Mouse (Mus musculus) right cerebral cortex, postnatal 4 days (tissue): Measurements from ENCODE around the gene AI837181.
"Not testable (repeated sequence)": the region's sequence is repeated elsewhere in the genome, so short reads cannot be mapped to it uniquely, and the experiment has no call there.

Experiments used
- DNase-seq: peaks from one replicate; pipeline ENCODE4 v3.0.0-alpha.2; 2022

The AI837181 gene

DNA sequence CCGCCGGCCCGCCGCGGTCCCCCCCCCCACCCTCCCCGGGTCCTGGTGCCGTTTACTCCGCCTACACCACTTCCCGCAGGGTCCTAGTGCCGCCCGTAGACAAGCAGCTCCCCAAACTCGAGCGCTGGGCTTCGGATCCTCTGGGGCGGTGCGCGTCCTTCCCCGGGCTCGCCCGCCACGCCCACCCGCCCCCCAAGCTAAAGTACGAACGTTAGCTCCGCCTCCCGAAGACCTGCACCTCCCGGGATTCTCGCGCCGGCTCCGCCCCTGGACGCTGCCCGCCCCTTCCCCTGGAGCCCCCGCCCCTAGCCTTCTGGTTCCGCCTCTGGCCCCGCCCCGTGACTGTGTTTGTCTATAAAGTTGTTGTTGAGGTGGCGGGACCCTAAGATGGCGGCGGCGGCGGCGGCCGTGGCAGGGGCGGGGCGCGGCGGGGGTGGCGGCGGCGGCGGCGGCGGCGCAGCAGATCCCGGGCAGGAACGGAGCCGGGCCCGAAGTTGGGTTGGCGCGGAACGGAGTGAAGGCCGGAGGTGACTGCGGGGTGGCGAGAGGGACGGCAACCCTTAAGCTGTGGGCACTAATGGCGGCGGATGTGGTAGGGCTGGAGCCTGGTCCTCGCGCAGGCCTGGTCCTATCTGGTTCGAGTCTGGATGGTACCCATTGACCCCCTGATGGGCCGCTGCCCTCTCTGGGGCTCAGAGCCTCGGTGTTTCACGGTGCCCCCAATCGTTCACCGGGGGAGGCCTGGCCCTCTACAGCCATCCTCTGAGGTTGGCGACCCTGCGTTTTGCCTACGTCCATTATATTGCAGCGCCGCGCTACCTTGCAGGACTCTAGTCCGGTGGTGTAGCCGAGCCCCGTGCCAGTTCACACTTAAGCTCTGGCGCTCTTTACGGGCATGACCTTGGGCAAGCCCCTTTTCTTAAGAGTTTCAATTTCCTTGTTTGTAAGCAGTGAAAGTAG is at the start of gene AI837181, which contains the start of gene Drap1:
Gene AI837181 (plus strand): TSS at position 363 of the 960 bp plus-strand sequence.
Gene Drap1 (minus strand): TSS at position 198 of the 960 bp plus-strand sequence.
- DNase-seq = peak; percentile 97

- no peak for DNase-seq
These were observed 47.5 kb upstream of the AI837181 start for GRCm38 (mm10) chr19:5377446-5377845.

DNA sequence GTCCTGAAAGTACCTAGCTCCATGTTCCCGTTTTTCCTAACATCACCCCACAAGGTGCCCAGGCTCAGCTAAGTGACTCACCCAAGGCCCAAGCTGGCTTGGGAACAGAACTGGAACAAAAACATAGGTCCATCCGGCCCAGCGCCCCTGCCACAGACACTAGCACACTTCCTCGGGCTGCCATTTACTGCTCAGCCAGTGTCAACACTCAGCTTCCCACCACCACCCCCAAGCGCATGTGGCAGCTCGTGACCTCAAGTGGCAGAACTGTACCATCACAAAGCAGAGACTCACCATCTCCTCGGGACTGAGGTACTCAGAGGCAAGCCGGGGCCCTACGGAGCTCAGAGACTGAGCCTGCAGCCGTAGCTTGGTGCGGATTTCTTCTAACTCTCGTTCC is 41.6 kb upstream of the AI837181 start:
- no peak for DNase-seq

DNA sequence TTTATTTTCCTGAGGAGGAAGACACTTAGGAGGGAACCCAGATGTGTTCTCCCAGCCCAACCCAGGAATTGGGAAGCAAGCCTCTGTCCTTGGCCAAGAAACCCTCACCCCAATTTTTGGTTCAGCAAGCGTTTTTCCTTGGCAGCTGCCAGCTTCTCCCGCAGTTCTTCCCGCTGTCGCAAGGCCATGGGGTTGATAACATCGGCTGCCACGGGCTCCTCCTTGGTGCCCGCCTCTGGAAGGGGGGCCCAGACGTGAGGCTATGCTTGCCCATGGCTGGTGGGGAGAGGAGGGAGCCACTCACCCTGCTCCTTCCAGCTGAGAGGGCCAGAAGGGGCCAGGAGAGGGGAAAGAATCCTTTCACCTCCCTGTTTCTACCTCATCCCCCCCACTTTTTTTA is 40.2 kb upstream of the AI837181 start:
- DNase-seq = no peak

DNA sequence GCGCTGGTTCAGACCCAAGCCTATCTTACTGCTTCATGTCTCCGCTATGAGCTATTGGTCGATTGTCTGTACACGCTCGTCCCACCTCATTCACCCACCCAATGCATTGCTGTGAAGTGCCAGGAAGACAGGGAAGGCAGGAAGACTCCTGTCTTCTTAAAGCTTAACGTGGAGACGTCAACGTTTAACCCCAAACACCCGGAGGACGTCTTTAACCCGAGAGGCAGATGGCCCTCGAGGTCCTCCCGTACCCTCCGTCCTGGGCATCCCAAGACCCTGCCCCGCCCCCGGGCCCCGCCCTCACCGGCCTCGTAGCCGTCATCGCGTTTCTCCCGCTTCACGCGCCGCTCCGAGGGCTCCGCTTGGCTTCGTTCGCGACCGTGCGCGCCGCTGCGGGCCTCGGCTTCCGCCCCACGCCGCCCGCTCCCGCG is 36.9 kb upstream of the AI837181 start:
- peak; percentile 28 for DNase-seq

GRCm38 (mm10) chr19:5388588-5389242 is 36.2 kb upstream of the AI837181 start, which contains the start of gene Sart1:
Gene Sart1, minus strand, starts transcription at chr19:5388703.
- peak; percentile 92 for DNase-seq

GRCm38 (mm10) chr19:5389647-5390046 is 35.3 kb upstream of the AI837181 start:
- no peak for DNase-seq

DNA sequence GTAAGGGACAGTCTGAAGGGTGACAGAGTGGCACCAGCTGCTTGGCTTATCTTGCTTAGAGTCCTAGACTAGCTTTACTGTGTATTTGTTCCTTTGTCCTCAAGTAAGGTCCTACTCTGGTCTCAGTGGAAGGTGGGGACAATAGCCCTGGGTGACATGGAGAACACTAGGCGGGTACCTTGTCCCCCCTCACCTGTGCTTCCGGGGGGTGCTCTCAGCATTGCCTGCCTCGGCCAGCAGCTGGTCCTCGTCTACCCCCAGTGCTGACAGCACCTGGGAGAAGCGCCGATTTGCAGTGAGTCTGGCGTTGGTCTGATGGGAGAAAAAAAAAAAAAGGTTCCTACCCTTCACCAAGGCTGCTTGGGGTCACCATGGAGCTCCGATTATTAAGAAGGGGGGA is 34.5 kb upstream of the AI837181 start:
- no peak for DNase-seq

DNA sequence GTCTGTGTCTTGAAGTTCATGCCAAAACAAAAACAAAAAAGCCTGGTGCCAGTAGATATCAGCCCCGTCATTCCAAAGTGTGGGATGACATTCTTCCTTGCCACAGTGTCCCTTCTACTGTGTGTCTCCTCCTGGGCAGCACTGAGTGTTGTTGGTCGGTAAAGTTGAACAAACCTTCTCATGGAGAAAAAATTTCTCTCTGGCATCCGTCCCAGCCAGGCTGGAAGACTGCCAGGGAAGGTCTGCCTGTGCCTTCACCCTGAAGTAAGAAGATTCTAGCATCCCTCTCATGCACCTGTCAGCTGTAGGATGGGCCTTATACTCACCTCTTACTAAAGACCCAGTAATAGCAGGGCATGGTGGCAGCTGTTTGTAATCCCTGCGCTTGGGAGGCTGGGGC is 32.1 kb upstream of the AI837181 start:
- DNase-seq = peak; percentile 34

DNA sequence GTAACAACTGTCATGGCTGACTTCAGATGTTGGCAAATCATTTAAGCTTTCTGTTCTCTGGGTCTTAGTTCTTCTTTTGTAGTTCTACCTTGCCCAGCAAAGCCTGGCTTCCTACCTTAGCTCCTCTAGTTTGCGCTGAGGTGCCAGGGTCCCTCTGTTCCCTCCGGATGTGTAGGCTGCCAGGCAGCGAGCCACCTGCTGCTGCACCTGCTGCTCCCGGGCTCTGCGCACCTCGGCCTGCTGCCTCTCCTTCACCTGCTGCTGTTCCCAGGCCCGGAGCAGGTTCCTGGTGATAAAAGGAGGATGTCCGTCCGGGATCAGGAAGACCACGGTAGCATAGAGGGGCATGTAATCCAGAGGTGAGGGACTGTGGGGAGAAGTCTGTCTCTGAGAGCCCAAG is 30.8 kb upstream of the AI837181 start:
- DNase-seq = no peak

DNA sequence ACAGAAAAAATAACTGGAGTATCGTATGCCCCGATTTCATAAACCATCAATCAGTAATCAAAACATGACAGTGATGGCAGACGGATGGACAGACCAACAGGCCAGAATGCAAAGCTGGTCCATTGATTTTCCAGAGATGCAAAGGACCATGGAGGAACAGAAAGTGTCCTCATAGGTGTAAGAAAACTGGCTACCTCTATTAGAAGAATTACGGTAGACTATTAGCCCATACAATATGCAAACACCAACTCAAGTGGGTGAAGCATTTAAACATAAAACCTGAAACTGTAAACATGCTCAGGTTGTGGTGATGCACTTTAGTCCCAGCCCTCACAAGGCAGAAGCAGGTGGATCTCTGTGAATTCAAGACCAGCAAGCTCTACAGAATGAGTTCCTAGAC is 29.6 kb upstream of the AI837181 start:
- no peak for DNase-seq

GRCm38 (mm10) chr19:5401073-5401472 is 23.9 kb upstream of the AI837181 start:
- DNase-seq = not testable (repeated sequence)

DNA sequence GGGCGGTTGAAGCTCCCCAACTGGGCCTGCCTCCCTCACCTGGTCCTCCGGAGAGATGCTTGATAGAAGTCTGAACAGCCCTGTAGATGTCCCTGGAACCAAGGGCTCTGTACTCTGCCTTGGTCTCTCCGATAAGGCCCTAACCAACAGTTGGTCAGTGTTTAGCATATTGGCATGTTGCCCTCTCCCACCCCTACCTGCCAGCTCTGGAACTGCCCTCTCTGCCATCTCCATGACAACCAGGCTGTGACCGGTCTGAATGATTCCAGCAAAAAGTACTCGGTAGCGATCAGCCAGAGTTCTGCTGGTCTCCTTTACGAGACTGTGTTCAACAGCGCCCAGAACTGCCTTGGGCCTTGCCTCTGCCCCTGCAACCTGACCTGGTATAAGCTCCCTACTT is 22.7 kb upstream of the AI837181 start, which contains the start of gene Tsga10ip:
Gene Tsga10ip (minus strand): TSS at position 234 of the 400 bp plus-strand sequence.
- no peak for DNase-seq

GRCm38 (mm10) chr19:5405924-5406323 is 19.0 kb upstream of the AI837181 start:
- DNase-seq = no peak

GRCm38 (mm10) chr19:5406531-5407126 is 18.3 kb upstream of the AI837181 start:
- not testable (repeated sequence) for DNase-seq

GRCm38 (mm10) chr19:5407133-5407532 is 17.8 kb upstream of the AI837181 start:
- DNase-seq = no peak

DNA sequence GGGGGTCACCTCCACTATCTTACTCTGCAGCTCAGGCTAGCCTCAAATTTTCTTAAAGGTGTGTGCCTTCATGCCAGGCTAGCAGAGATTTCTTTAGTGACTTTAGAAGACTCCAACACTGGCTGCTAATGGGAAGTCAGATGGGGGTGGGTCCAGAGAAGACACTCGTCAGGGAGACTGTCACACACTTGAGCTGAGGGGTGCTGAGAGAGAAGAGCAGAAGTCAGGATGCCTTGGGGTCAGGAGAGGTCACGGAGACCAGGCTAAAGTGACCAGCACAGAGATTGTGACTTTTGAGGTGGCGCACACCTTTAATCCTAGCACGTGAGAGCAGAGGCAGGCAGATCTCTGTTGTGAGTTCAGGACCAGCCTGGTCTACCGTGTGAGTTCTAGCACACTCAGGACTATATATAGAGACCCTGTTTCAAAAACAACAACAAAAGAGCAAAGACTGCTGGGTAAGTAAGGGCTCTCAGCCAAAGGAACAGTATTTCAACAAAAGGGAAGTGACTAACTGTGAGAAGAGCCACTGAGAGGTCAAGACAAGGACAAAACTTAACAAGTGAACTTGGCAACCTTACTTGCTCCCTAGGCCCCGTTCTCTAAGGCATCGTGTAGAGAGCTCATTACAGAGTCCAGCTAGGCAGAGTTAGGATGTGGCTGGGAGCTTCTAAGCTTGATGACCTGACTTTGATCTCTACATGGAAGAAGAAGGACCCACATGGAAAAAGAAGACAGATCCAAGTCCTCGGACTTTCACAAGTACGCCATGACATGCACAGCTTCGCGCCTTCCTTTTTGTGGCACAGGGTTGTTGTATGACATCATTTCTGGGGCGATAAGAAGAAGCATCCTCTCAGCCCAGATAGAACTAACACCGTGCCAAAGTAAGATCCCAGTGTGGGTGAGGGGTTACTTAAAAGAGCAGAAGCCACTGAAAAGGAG is 16.6 kb upstream of the AI837181 start:
- DNase-seq = no peak

GRCm38 (mm10) chr19:5409068-5409467 is 15.9 kb upstream of the AI837181 start:
- no peak for DNase-seq

DNA sequence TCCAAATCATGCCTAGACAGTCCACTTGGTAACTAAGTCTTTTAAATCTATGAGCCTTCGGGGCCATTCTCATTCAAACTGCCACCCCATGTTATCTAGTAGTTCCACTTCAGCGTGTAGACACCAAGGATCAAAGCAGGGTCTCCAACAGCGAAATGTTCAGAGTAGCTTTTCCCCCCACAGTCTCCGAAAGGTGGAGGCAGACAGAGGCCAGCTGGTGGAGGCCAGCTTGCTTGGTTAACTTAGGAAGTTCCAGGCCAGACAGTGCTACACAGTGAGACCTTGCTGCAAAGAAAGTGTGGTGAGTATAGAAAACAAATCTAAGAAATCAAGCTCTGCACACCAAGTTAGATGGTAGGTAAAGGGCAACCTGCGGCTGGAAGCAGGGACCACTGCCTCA is 14.3 kb upstream of the AI837181 start:
- no peak for DNase-seq

GRCm38 (mm10) chr19:5411961-5412360 is 13.0 kb upstream of the AI837181 start:
- no peak for DNase-seq

GRCm38 (mm10) chr19:5413840-5414239 is 11.1 kb upstream of the AI837181 start:
- DNase-seq = no peak

DNA sequence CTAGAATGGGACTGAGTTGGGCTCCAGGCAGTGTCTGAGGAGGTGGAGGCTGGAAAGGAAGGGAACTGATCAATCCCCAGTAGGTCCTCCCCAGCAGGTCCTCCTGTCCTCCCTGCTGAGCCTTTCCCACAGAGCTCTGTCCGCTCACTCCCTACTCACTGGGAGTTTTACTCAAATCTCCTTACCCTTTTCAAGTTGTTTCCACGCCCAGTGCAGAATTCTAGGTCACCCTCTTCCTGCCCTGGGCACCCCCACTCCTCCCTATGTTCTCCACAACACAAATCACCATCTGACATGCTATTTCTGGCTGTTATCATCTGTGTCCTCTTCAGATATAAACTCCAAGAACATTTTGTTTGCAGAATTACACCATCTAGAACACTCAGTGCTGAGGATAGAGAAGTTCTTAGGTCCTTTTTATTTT is 10.4 kb upstream of the AI837181 start:
- no peak for DNase-seq
